Mouse (Mus musculus) MEL (cell line): ENCODE measurements around the gene Slc35c1.

Experiments used
- CHD2 ChIP-seq: IDR thresholded peaks from 2 replicates; pipeline ENCODE4 v1.6.1; 2011; ENCODE audit warnings: low read length, improper control_type of control experiment
- CTCF ChIP-seq, 3 experiments: IDR thresholded peaks in 2 of 3; conservative IDR thresholded peaks in 1 of 3; 2 replicates each; pipeline ENCODE4 v1.5.1; 2011 to 2012; ENCODE audit warnings: low read length in 3 of 3, low read depth in 2 of 3, mild to moderate bottlenecking in 2 of 3, improper control_type of control experiment in 1 of 3, inconsistent platforms in 1 of 3, mixed read lengths in 1 of 3, moderate library complexity in 1 of 3; ENCODE audit not compliant: control insufficient read depth in 1 of 3, insufficient read depth in 1 of 3, poor library complexity in 1 of 3, severe bottlenecking in 1 of 3
- ELF1 ChIP-seq: IDR thresholded peaks from 2 replicates; pipeline ENCODE4 v1.6.1; 2014; ENCODE audit warnings: low read depth, mild to moderate bottlenecking, inconsistent platforms, low read length, improper control_type of control experiment, moderate library complexity
- EP300 ChIP-seq, 2 experiments: IDR thresholded peaks; 2 replicates each; pipeline ENCODE4 v1.6.1; 2011; ENCODE audit warnings: improper control_type of control experiment in 2 of 2, low read length in 2 of 2, low read depth in 1 of 2, mild to moderate bottlenecking in 1 of 2
- GATA1 ChIP-seq: IDR thresholded peaks from 2 replicates; pipeline ENCODE4 v1.6.1; 2011; ENCODE audit warnings: low read depth, low read length, improper control_type of control experiment
- KAT2A ChIP-seq: conservative IDR thresholded peaks from 2 replicates; pipeline ENCODE4 v1.6.1; 2012; ENCODE audit warnings: low read depth, low read length, improper control_type of control experiment, inconsistent platforms
- MAZ ChIP-seq: IDR thresholded peaks from 2 replicates; pipeline ENCODE4 v1.6.1; 2012; ENCODE audit warnings: low read depth, mild to moderate bottlenecking, inconsistent platforms, low read length, improper control_type of control experiment
- MEF2A ChIP-seq: IDR thresholded peaks from 2 replicates; pipeline ENCODE4 v1.6.1; 2014; ENCODE audit warnings: low read depth, mild to moderate bottlenecking, inconsistent platforms, low read length, improper control_type of control experiment; ENCODE audit not compliant: poor library complexity, insufficient replicate concordance, severe bottlenecking; ENCODE audit errors: extremely low read depth
- POLR2A ChIP-seq, 2 experiments: IDR thresholded peaks; 2 replicates each; pipeline ENCODE4 v1.6.1; 2011 to 2012; ENCODE audit warnings: low read length in 2 of 2, mild to moderate bottlenecking in 2 of 2, control low read depth in 1 of 2, improper control_type of control experiment in 1 of 2, low read depth in 1 of 2, moderate library complexity in 1 of 2; ENCODE audit not compliant: control insufficient read depth in 1 of 2, insufficient read depth in 1 of 2, poor library complexity in 1 of 2
- SMC3 ChIP-seq: IDR thresholded peaks from 2 replicates; pipeline ENCODE4 v1.6.1; 2011; ENCODE audit warnings: low read depth, low read length, improper control_type of control experiment
- TAL1 ChIP-seq: IDR thresholded peaks from 2 replicates; pipeline ENCODE4 v1.6.1; 2012; ENCODE audit warnings: mild to moderate bottlenecking, inconsistent platforms, low read length, moderate library complexity, mixed read lengths
- TCF12 ChIP-seq: IDR thresholded peaks from 2 replicates; pipeline ENCODE4 v1.6.1; 2014; ENCODE audit warnings: low read depth, mild to moderate bottlenecking, inconsistent platforms, low read length, improper control_type of control experiment, moderate library complexity
- ZNF384 ChIP-seq: IDR thresholded peaks from 2 replicates; pipeline ENCODE4 v1.6.1; 2012; ENCODE audit warnings: low read depth, mild to moderate bottlenecking, inconsistent platforms, low read length, improper control_type of control experiment

GRCm38 (mm10) chr2:92424462-92425308 lies 35.7 kb downstream of the Slc35c1 start:
- no peak for TF ChIP-seq CTCF (IDR thresholded peaks at IDR 0.05 in 2 of 3, conservative IDR thresholded peaks at IDR 0.05 in 1 of 3; ENCODE audit: control insufficient read depth in 1 of 3, insufficient read depth in 1 of 3, low read depth in 2 of 3, low read length in 3 of 3, poor library complexity in 1 of 3, severe bottlenecking in 1 of 3)
- TF ChIP-seq POLR2A (IDR thresholded peaks at IDR 0.05; ENCODE audit: control insufficient read depth in 1 of 2, insufficient read depth in 1 of 2, low read depth in 1 of 2, low read length in 2 of 2, poor library complexity in 1 of 2): no peak
- no peak for TF ChIP-seq TAL1
- TF ChIP-seq MAZ: no peak
- TF ChIP-seq TCF12: no peak
- TF ChIP-seq SMC3: no peak
- TF ChIP-seq EP300 (IDR thresholded peaks at IDR 0.05; ENCODE audit: low read depth in 1 of 2, low read length in 2 of 2): no peak
- TF ChIP-seq CHD2: no peak
- TF ChIP-seq ELF1: no peak
- no peak for TF ChIP-seq MEF2A
- TF ChIP-seq GATA1: no peak
- no peak for TF ChIP-seq KAT2A
- no peak for TF ChIP-seq ZNF384
